Mouse (Mus musculus) limb, embryonic 11.5 days (tissue): ENCODE measurements around the gene Sync. TPM values are rescaled to one million over a fixed set of nuclear protein-coding genes. Genes with fewer than 3 reads are reported as not detected.

ENCODE experiments used
- ATAC-seq: fragments of 200-750 bp; cut with Nextera tagmentation; 2 replicates; pipeline ENCODE4 v1.8.0; 2017; ENCODE audit warnings: low read depth; ENCODE audit not compliant: insufficient number of reproducible peaks, low FRiP score, low TSS enrichment
- DNase-seq: peaks from one replicate; pipeline ENCODE4 v3.0.0-alpha.2; 2015; ENCODE audit warnings: low spot score
- H3K27ac ChIP-seq: fragments of 300-500 bp; sonication (generic); replicated peaks from 2 replicates; pipeline ENCODE4 v1.5.1; 2014; ENCODE audit warnings: low read depth, mild to moderate bottlenecking, low read length
- H3K27me3 ChIP-seq: fragments of 300-500 bp; sonication (generic); 2 replicates; pipeline ENCODE4 v1.6.1; 2014; ENCODE audit warnings: mild to moderate bottlenecking, low read length, mixed read lengths; ENCODE audit not compliant: control insufficient read depth, insufficient read depth
- H3K36me3 ChIP-seq: fragments of 300-500 bp; sonication (generic); 2 replicates; pipeline ENCODE4 v1.6.1; 2014; ENCODE audit warnings: mild to moderate bottlenecking, low read length, moderate library complexity, mixed read lengths; ENCODE audit not compliant: control insufficient read depth, insufficient read depth
- H3K4me1 ChIP-seq: fragments of 300-500 bp; sonication (generic); 2 replicates; pipeline ENCODE4 v1.6.1; 2014; ENCODE audit warnings: low read length, mixed read lengths; ENCODE audit not compliant: control insufficient read depth, insufficient read depth
- H3K4me2 ChIP-seq: fragments of 300-500 bp; sonication (generic); 2 replicates; pipeline ENCODE4 v1.6.1; 2014; ENCODE audit warnings: low read depth, mild to moderate bottlenecking, moderate library complexity; ENCODE audit not compliant: severe bottlenecking
- H3K4me3 ChIP-seq: fragments of 300-500 bp; sonication (generic); 2 replicates; pipeline ENCODE4 v1.5.1; 2014; ENCODE audit warnings: low read depth, low read length
- H3K9ac ChIP-seq: fragments of 300-500 bp; sonication (generic); 2 replicates; pipeline ENCODE4 v1.6.1; 2014; ENCODE audit warnings: mild to moderate bottlenecking, low read length
- H3K9me3 ChIP-seq: fragments of 300-500 bp; sonication (generic); 2 replicates; pipeline ENCODE4 v1.6.1; 2016; ENCODE audit warnings: low read length; ENCODE audit not compliant: control insufficient read depth
- WGBS: fragments of 180-500 bp; shearing (Covaris S2); extraction: QIAGEN DNeasy Blood & Tissue Kit; methylation state at CpG from one replicate; pipeline ENCODE4 v1.1.7; 2014; 5-methylcytosine and 5-hydroxymethylcytosine counted together
- polyA plus RNA-seq: library from polyadenylated mRNA; unstranded; fragments of >200 nt; fragmentation: Nextera tagmentation; extraction: Ambion mirVana; gene quantifications from 2 replicates; pipeline ENCODE4 v1.2.1, GENCODE M21; 2014

Sync gene
- polyA plus RNA-seq, 1 experiment from 2014 or later = 0.59 TPM

DNA sequence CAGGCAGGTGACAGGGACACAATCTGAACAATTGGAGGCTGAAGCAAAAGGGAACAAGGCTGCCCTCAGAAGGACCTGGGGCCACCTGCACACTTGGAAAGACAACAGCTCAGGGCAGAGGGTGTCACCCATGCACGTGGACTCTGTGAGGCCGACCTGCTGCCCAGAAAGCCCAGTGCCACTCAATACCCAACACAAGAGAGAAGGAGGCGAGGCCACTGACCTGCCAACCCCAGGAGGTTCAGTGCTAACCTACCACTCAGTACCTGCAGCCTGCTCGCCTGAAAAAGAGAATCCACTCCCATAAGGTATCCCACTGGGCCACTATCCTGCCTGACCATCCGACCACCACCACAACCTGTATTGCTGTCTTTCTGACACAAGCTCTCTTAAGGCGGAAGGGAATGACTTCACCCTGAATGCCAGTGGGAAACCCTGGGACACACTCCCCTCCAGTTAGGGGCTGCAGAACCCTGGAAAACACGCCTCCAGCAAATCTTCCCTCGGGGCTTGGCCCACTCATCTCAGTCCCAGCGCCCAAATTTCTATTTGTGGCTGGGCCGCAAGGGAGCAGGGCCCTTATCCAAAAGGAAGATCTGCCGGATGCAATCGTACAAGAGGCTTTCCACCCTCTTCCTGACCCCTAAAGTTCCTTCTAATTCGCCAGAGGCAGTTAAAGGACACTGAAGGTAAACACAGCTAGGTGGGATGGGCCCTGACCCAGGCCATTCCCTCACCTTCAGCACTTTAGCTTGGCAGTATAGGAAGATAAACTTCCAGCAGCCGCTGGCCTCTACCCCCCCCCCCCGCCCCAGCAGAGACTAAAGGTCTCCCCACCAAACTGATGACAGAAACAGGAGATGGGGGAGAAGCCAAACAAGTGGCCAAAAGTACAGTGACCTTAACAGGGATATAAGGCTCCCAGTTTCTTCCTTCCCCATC, 40.8 kb upstream of the Sync start:
- no peak for DNase-seq

DNA sequence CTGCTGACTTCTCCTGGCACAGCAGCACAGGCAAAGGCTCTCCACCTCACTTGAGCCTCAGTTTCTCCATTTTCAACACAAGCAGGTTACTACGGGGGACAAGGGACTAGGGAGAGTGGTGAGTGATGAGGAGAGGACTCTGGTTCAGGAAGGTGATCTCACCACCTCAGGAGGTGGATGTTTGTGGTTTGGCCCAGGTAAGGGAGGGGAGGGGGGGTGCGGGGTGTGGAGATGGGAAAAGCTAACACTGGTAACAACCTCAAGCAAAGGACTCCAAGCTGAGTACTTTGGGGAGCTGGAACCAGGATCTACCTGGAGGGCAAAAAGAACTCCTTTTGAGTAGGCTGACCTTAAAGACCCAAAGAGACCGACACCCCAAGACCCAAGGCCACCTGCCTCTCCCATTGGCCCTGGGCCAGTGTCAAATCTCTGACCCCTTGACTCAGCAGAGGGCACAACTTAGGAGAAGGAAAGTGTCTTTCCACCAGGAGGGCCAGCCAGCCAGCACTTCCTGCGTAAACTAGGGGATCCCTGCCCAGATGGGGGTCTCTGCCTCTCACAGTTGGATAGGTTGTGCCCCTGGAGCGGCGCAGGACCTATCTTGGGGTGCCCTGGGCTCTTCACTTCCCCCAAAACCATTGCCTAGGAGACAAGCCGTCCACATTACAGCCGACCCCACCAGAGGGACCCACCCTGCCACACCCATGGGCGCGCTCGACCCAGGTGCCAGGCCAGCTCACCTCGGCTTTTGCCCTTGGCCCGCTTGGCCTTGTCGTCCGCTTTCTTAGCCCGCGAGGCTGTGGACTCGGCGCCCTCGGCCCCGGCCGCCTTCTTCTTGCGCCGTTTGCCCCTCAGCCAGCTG, 39.8 kb upstream of the Sync start:
- ATAC-seq = no peak
- Histone ChIP-seq H3K9me3 (no peaks in the 10 kb centered on the region), H3K36me3 (no peaks in the 10 kb centered on the region), H3K4me2 (peak overlapping the region; percentile 100), H3K27me3 (peaks cover 42% of the 10 kb centered on the region), H3K27ac (no peak overlapping the region), H3K4me1 (peaks cover 11% of the 10 kb centered on the region), H3K9ac (peak overlapping the region; percentile 68), H3K4me3 (peak overlapping the region; percentile 49)
- DNase-seq = no peak
- 9% methylated on average over 24 of the region's 24 CpGs for WGBS

More for the DNA sequence above, 40.8 kb upstream of the Sync start:
- peaks cover 15% of the 10 kb centered on the region for H3K4me1 ChIP-seq
- peaks cover 42% of the 10 kb centered on the region for H3K27me3 ChIP-seq
- no peak overlapping the region for H3K27ac ChIP-seq
- H3K9ac ChIP-seq = no peak overlapping the region
- 37% methylated on average over 15 of the region's 15 CpGs for WGBS
- no peak for ATAC-seq
- H3K4me3 ChIP-seq = no peak overlapping the region
- no peaks in the 10 kb centered on the region for H3K36me3 ChIP-seq
- no peaks in the 10 kb centered on the region for H3K9me3 ChIP-seq
- H3K4me2 ChIP-seq = no peak overlapping the region

DNA sequence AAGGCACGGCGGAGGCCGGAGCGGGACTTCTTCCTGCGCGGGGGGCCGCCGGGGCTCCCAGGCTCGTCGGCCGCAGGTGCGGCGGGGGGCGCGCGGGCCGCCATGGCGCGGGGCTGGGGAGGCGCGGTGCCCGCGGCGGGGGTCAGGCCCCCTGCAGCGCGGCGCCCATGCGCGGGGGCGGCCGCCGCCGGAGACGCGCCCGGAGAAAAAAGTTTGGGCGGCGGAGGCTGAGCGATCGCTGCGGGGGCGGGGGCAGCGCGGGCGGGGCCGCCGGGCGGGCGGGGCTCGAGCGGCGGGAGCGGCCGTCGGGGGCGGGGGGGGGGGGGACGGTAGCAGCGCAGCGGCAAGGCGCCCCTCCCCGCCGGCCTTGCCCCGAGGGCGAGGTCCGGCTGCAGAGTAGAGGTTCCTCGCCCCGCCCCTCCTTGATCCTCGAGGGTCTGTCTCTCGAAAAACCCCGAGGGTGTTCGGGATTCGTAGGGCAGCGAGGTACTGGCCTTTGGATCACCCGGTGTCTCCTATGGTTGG, 39.1 kb upstream of the Sync start:
- Histone ChIP-seq H3K4me2 (peak overlapping the region; percentile 100), H3K4me3 (peak overlapping the region; percentile 49), H3K27ac (no peak overlapping the region), H3K9ac (peak overlapping the region; percentile 68), H3K4me1 (peaks cover 11% of the 10 kb centered on the region), H3K27me3 (peaks cover 42% of the 10 kb centered on the region), H3K36me3 (no peaks in the 10 kb centered on the region), H3K9me3 (no peaks in the 10 kb centered on the region)
- DNase-seq (peak; percentile 42), ATAC-seq (no peak)
- under 1% methylated on average over 34 of the region's 74 CpGs for WGBS

DNA sequence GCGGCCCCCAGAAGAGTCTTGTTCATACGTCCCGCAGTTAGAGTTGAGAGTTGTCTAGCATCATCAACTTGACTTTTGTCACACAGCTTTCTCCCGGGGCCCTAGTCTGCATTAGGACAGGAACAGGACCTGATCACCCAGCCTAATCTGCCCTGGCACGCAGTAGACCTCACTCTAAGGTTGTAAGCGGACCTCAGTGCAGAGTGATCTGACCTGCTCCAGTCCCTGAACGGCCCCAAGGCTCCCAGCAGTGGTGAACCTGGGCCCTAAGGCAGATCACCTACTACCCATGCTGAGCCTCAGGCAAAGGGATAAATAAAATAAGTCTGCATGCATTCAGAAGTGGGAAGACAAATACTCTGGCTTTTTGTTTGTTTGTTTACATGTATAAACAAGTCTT, 38.1 kb upstream of the Sync start:
- no peak overlapping the region for H3K9ac ChIP-seq
- WGBS = 23% methylated on average over 7 of the region's 7 CpGs
- H3K27ac ChIP-seq = no peak overlapping the region
- H3K4me3 ChIP-seq = no peak overlapping the region
- H3K27me3 ChIP-seq = peaks cover 42% of the 10 kb centered on the region
- no peaks in the 10 kb centered on the region for H3K36me3 ChIP-seq
- no peak for ATAC-seq
- DNase-seq = no peak
- H3K4me2 ChIP-seq = no peak overlapping the region
- H3K9me3 ChIP-seq = no peaks in the 10 kb centered on the region
- H3K4me1 ChIP-seq = peaks cover 11% of the 10 kb centered on the region

DNA sequence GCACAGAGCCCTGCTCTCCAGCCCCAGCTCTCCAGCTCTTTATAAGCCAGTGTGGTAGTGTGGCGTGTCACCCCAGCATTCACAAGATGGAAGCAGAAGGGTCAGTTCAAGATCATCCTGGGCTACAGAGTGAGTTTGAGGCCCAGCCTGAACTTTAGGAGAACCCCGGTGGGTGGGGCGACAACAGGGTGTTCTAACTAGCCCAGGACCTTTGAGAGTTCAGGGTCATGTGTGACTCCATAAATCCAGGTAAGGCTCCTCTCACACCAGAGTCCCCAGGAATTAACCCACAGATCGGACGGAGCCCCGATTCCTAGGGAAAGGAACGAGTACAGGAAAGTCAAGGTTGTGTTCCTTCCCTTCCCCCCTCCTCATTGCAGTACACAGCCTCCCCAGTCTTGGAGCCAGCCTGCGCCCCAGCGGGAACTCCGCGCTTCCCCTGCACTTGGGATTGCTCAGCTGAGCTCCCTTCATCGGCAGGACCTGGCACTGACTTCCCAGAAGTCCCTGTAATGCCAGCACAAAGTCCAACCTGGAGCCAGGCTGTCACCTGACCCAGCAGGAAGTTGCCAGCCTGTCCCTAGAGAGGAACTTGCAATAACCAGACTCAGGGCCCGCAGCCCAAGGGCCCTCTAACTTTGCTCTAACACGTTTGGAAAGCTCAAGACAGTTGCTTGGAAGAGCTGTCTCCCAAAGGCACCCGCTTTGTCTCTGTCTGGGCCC, 36.5 kb upstream of the Sync start:
- no peaks in the 10 kb centered on the region for H3K9me3 ChIP-seq
- no peaks in the 10 kb centered on the region for H3K36me3 ChIP-seq
- H3K27ac ChIP-seq = no peak overlapping the region
- 19% methylated on average over 15 of the region's 15 CpGs for WGBS
- DNase-seq = no peak
- peaks cover 39% of the 10 kb centered on the region for H3K27me3 ChIP-seq
- 0 out of 2 replicates have a peak, but pooled peaks have one; percentile 15 for ATAC-seq
- peak overlapping the region; percentile 30; the same call in 1 of the 2 replicates for H3K4me2 ChIP-seq
- peak overlapping the region; percentile 5; the same call in 1 of the 2 replicates for H3K4me3 ChIP-seq
- no peak overlapping the region for H3K9ac ChIP-seq
- H3K4me1 ChIP-seq = peaks cover 11% of the 10 kb centered on the region

DNA sequence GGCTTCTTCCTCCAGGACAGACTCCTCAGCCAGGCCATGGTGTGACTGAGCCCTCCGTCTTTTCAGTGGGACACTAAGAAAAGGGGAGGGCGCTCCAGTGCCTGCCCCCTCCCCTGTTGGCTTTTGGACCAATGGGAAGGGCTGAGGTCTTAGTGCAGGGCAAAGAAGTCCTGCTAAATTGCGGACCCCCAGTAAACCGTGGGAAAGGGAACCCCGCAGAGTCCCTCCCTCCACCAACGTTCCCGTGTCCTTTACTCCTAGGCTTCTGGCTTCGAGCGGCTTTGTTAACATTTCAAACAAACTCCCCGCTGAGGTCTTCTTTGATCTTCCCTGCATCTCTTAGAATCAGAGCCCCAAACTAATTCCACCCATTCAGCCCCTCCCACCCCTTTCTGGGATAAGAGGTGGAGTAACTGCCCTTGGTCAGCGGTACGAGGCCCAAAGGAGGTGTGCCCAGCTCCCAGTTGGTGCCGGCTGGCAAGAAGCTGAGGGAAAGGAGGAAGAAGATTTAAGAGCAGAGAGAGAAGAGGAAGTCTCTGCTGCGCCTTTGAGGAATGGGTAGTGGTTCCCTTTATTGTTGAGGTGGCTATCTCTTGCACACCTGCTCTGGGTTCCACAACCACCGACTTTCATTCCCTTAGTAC, 35.8 kb upstream of the Sync start:
- Histone ChIP-seq H3K4me1 (peaks cover 13% of the 10 kb centered on the region), H3K9me3 (no peaks in the 10 kb centered on the region), H3K9ac (no peak overlapping the region), H3K4me2 (peak overlapping the region; percentile 30; the same call in 1 of the 2 replicates), H3K27ac (no peak overlapping the region), H3K36me3 (no peaks in the 10 kb centered on the region), H3K27me3 (peaks cover 34% of the 10 kb centered on the region), H3K4me3 (peak overlapping the region; percentile 5; the same call in 1 of the 2 replicates)
- ATAC-seq (no peak), DNase-seq (no peak)
- 2% methylated on average over 15 of the region's 15 CpGs for WGBS

DNA sequence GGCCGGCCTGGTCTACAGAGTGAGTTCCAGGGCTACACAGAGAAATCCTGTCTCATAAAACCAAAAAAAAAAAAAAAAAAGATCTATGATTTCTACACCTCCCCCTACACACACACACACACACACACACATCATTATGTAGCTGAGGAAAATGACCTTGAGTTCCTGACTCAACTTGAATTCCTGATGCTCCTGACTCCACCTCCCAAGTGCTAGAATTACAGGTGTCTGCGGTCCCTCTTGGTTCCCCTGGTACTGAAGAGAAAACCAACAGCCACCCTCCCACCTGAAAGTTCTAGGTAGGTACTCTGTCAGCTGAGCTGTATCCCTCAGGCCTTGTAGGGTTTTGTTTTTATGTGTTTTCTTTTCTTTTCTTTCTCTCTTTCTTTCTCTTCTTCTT, 34.9 kb upstream of the Sync start:
- Histone ChIP-seq H3K9me3 (no peaks in the 10 kb centered on the region), H3K36me3 (no peaks in the 10 kb centered on the region), H3K4me2 (no peak overlapping the region), H3K9ac (no peak overlapping the region), H3K27ac (no peak overlapping the region), H3K4me1 (peaks cover 15% of the 10 kb centered on the region), H3K27me3 (peaks cover 25% of the 10 kb centered on the region), H3K4me3 (no peak overlapping the region)
- no peak for DNase-seq
- ATAC-seq = no peak
- 89% methylated on average over 2 of the region's 2 CpGs for WGBS
